Mouse (Mus musculus) heart, postnatal 4 days (tissue): ENCODE results near the gene Crybg3. TPM values are rescaled to one million over a fixed set of nuclear protein-coding genes. Genes with fewer than 3 reads are reported as not detected.
A peak's percentile ranks its signal among the peaks of the same experiment; 100 is the strongest.
"Not testable (repeated sequence)": the region's sequence is repeated elsewhere in the genome, so short reads cannot be mapped to it uniquely, and the experiment has no call there.

ENCODE experiments used
- DNase-seq: peaks from one replicate; pipeline ENCODE4 v3.0.0; 2021
- total RNA-seq, 2 experiments: library from RNA; stranded (reverse); gene quantifications; 2 replicates each; pipeline ENCODE4 v1.2.3; 2021

Gene Crybg3
- total RNA-seq, 2 experiments from 2014 or later, result 85.5 to 86.4 TPM

GRCm38 (mm10) chr16:59531243-59531642 is 69.5 kb downstream of the Crybg3 start:
- DNase-seq, result no peak

- DNase-seq, result no peak
These were observed 71.2 kb downstream of the Crybg3 start for GRCm38 (mm10) chr16:59529570-59529969.

GRCm38 (mm10) chr16:59526939-59527338 is 73.8 kb downstream of the Crybg3 start:
- DNase-seq, result no peak

GRCm38 (mm10) chr16:59521752-59522423 is 78.9 kb downstream of the Crybg3 start:
- DNase-seq, result no peak

GRCm38 (mm10) chr16:59517447-59518219 is 83.1 kb downstream of the Crybg3 start:
- peak; percentile 58 for DNase-seq

- DNase-seq, result peak; percentile 36
These were observed 83.8 kb downstream of the Crybg3 start for GRCm38 (mm10) chr16:59516965-59517364.

GRCm38 (mm10) chr16:59515169-59515568 is 85.6 kb downstream of the Crybg3 start:
- DNase-seq, result no peak

GRCm38 (mm10) chr16:59509830-59510229 is 90.9 kb downstream of the Crybg3 start:
- DNase-seq, result no peak

- DNase-seq, result no peak
These were observed 101.6 kb downstream of the Crybg3 start for GRCm38 (mm10) chr16:59499180-59499579.

GRCm38 (mm10) chr16:59497947-59498346 is 102.8 kb downstream of the Crybg3 start:
- DNase-seq, result no peak

GRCm38 (mm10) chr16:59493199-59493598 is 107.6 kb downstream of the Crybg3 start:
- DNase-seq, result no peak

- DNase-seq, result no peak
These were observed 112.7 kb downstream of the Crybg3 start for GRCm38 (mm10) chr16:59487975-59488548.

GRCm38 (mm10) chr16:59487239-59487638 is 113.5 kb downstream of the Crybg3 start:
- DNase-seq, result no peak

GRCm38 (mm10) chr16:59477955-59478354 is 122.8 kb downstream of the Crybg3 start:
- no peak for DNase-seq

GRCm38 (mm10) chr16:59474788-59475187 is 126.0 kb downstream of the Crybg3 start:
- DNase-seq, result peak; percentile 82

GRCm38 (mm10) chr16:59472546-59472945 is 128.2 kb downstream of the Crybg3 start:
- DNase-seq, result no peak

GRCm38 (mm10) chr16:59471637-59472278 is 129.0 kb downstream of the Crybg3 start, which contains the start of gene Riox2:
Gene Riox2, plus strand, starts transcription at chr16:59471775.
- peak; percentile 89 for DNase-seq

- DNase-seq, result no peak
These were observed 130.9 kb downstream of the Crybg3 start for GRCm38 (mm10) chr16:59469846-59470245.

- no peak for DNase-seq
These were observed 136.8 kb downstream of the Crybg3 start for GRCm38 (mm10) chr16:59463973-59464372.

- no peak for DNase-seq
These were observed 137.2 kb downstream of the Crybg3 start for GRCm38 (mm10) chr16:59463567-59463966.

GRCm38 (mm10) chr16:59459259-59459861 is 141.4 kb downstream of the Crybg3 start:
- not testable (repeated sequence) for DNase-seq

- no peak for DNase-seq
These were observed 149.0 kb downstream of the Crybg3 start for GRCm38 (mm10) chr16:59451813-59452212.
